Mouse (Mus musculus) telencephalon, adult 2 months (tissue): ENCODE measurements around the gene Dedd.
"Not testable (repeated sequence)": the region's sequence is repeated elsewhere in the genome, so short reads cannot be mapped to it uniquely, and the experiment has no call there.

Experiments used
- DNase-seq: peaks from one replicate; pipeline ENCODE4 v3.0.0-alpha.2; 2011; ENCODE audit warnings: low read depth, low spot score

Gene Dedd

DNA sequence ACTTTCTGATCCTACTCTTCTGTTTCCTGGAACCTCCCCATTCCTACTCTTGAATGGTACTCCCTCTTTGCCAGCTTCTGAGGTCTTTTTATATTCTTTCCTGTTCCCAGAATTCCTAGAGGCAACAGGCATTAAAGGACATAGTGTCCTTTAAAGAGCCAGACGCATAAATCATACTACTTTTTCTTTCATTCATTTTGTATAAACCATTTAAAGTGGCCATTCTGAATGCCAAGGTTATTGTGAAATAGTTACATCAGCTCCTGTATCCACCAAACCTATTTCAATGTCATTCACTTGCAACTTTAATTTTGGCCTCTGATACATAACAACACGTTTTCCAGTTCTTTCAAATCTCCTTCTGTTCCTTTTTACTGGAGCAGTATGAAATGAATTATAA lies 19.6 kb upstream of the Dedd start:
- DNase-seq: no peak

DNA sequence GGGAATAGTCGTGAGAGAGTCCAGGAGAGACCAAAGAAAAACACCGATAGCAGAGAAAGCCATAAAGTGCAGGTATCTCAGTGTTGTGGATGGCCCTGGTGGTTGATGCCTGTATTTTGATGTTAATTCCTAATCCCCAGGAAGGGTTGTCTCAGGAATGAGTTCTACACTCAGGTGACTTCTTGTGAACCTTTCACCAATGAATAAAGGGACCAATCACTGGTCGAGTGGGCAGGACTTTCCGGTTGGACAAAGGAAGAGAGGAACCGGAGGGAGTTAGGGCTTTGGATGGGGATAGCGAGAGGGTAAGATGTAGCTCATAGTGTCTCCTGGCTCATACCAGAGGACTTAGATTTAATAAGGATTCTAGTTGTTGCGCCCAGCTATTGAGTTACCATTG lies 9.2 kb upstream of the Dedd start:
- DNase-seq: no peak

DNA sequence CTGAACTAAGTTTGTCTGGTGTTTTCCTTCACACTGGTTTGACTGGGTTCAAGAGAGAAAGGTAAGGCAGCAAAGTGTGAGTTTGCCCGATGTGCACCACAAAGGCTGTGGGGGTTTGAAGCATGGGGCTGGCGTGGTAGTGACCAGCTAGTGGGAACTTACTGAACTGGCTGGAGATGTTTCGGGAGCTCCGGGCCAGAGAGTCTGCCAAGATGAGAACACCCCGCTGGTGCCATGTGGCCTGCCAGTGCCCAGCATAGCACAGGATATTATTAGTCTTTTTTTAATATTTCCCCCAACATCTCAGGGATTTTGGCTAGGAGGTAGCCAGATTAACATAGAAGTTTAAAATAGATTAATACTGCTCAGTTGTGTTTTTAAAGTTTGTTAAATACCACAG lies 8.8 kb upstream of the Dedd start:
- no peak for DNase-seq

- no peak for DNase-seq
Observed at GRCm38 (mm10) chr1:171321415-171321814, 7.5 kb upstream of the Dedd start.

DNA sequence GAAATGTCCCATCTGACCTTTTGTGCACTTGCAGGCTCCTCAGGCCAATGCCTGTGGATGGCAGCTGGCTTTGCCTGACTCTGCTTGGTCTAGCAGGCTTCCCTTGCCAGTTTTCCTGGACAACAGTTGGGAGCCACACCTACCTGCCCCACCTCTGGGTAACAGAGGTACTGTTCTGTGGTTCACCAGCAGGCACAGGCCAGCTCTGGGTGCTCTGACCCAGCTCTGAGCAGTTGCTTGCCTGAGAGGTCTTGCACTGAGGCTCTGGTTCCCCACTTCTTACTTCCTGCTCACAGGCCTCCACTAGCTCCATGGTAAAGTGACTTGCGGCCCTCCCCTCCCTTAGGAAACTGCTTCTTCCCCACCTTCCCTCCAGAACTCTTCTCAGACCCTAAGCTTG lies 6.9 kb upstream of the Dedd start:
- no peak for DNase-seq

DNA sequence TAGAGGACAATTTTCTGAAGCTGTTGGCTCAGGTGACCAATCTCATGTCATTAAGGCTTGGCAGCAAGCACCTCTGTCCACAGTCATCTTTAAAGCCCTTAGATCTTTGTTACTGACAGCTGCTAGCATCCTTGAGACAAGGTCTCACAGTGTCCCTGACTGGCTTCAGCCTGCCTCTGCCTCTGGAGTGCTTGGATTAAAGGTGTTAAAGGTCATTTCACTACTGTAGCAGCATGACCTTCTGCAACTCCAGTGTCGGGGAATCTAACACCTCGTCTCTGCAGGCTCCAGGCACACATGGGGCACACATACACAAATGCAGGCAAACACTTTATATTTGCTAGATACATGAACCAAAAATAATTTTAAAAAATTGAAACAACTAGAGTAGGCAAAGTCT lies 3.4 kb upstream of the Dedd start:
- no peak for DNase-seq

DNA sequence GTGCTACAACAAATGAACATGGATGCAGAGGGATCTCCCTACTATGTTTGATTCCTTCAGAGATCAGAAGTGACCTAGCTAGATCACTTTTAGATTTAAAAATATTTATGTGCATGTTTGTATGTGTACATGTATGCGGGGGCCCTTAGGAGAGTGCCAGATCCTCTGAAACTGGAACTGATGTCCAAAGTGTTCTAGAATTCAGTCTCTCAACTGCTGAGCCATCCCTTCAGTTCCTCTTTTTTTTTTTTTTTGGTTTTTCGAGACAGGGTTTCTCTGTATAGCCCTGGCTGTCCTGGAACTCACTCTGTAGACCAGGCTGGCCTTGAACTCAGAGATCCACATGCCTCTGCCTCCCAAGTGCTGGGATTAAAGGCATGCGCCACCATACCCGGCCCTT lies 2.4 kb upstream of the Dedd start:
- not testable (repeated sequence) for DNase-seq

- no peak for DNase-seq
Observed at GRCm38 (mm10) chr1:171328244-171328643, 701 bp upstream of the Dedd start.

DNA sequence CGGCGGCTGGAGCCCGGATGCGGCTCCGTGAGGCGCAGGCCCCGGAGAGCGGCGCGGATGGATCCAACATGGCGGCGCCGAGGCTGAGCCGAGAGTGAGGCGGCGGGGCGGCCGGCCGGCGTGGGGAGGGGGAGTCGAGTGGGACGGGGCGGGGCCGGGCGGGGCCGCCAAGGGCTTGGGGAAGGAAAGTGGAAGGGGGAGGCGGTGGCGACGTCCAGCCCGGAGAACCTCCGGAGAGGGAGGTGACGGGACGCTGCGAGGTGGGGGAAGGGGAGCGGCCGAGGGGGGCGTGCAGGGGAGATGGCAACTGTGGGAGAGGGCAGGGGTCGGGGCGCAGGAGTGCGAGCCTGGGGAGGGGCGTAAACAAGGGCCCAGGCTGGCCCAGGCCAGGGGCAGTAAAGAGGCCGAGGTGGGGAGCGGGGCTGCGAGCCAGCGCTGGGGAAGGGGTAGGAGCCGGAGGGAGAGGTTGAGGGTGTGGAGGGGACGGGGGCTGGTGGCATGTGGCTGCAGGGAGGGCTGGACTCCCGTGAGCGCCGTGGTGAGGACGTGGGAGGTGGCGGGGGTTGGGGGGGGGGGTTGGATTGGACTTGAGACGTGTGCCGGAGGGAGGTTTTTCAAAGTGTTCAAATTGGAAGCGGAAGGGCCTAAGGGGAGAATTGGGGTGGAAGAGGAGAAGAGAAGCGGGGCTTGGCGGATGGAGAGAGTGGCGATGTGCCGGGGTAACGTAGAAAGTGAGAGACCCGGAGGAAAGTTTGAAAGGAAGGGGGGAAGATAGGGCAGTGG lies 679 bp downstream of the Dedd start:
- DNase-seq: no peak

DNA sequence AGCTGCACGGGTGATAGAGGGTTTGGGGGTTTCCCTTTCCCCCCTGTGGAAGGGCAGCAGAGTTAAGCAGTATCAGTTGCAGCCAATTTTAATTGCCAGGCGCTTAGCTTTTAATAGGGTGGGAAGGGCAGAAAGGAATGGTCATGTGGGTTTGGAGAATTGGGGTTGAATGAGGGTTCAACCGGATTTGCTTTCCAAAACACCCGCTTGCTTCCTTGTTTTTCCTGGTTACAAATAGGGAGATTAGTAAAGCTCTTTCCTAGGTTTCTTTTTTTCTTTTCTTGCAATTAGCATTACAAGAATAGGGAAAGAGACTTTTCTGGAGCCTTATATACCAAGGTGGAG lies 1.2 kb downstream of the Dedd start:
- DNase-seq: no peak

- no peak for DNase-seq
Observed at GRCm38 (mm10) chr1:171342262-171343207, 13.6 kb downstream of the Dedd start.

DNA sequence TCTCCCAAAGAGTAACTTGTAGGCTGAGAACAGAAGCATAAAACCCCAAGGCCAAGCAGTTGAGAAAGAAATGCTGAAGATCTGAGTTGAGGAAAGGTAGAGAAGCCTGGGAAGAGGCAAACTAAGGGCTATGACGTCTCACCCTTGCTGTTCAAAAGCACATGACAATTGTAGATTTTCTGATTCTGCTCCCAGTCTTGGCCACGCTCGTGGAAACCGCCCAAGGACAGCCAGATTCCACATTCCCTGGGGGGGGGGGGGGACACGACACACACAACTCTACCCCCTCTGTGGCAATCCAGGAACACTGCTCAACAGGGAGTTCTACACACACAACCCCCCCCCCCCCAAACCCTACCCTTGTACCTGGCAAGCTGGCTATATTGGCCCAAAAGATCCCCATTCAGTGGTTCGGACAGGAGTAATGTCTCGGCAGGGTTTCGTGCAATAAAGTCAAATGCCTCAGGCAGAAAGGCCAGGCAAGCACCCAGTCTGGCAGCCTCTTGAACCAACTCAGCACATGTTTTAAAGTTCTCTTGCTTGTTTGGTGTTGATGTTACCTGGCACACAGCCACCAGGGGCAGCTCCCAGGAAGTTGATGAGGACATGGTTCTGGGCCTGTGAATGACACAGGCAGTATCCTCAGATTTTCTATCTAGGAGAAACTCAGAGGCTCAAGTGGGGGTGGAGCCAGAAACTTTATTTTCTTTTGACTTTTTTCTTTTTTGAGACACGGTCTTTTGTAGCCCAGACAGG lies 15.2 kb downstream of the Dedd start:
- DNase-seq: no peak

DNA sequence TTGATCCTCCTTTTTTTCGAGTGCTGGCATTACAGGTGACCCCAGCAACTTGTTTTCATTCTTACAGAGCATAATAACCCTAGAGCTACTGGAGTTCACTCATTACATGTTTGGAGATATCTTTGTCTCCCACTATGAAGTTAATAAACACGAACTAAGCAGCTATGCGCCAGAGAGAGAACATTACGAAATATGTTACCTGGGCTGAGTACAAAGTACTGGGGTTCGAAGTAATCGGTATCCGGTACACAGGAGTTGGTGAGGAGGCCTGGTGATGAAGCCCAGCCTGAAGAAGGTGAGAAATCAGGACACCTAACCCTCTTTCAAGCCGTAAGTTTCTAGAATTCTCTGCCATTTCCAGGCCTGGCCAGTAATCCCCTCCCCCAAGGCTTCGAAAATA lies 15.8 kb downstream of the Dedd start:
- DNase-seq: no peak

- peak; percentile 86 for DNase-seq
Observed at GRCm38 (mm10) chr1:171345225-171346094, 16.5 kb downstream of the Dedd start, which contains the start of the genes Nit1 and Pfdn2. Nit1 (minus strand) TSS chr1:171345646. Pfdn2 (plus strand) TSS chr1:171345670.

DNA sequence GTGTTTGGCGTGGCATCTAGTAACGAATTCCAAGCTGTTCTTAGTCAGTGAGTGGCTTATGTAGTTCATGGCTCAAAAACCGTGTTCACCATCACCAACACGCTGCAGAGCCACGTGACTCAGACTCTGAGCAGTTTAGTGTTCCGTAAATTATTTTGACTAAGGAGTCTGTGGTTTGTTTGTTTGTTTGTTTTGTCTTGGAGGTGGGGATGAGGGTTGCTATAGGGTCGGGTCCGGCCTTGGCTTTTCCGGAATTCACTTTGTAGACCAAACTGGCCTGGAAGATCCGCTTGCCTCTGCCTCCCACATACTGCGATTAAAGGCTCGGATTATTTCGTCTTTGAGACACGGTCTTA lies 17.1 kb downstream of the Dedd start:
- DNase-seq: no peak

DNA sequence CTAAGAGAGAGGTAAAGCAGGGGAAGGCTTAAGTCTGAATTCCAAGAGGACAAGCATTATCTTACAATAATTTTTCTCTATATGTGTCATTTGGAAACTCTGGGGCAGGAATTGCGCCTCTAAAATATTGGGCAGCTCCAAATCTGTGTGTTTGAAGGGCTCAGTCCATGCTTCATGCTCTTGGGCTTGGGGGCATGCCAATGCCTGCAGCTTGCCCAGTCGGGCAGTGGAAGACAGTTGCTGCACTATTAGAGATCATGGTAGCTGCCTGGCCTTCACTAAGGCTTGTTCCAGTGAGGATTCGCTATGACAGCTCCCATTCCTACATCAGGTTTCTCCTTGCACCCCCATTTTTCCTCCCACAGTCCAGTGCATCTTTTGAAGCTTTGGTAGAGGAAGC lies 19.7 kb downstream of the Dedd start:
- DNase-seq: no peak

DNA sequence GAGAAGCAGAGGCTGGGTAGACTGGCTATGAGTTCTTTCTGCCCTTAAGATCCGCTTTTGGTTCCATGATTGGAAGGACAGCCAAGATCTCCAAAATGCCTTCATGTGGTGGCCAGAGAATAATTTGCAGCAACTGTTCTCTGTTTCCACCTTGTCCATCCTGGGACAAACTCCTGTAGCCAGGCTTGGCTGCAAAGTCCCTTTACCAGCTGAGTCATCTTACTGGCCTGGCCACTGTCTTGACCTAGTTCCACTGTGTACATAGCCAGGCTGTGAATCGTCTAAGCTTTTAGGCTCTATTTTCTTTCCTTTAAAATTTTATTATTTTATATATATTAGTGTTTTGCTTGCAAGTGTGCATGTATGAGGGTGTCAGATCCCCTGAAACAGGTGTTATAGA lies 20.3 kb downstream of the Dedd start:
- no peak for DNase-seq

GRCm38 (mm10) chr1:171355812-171356340 lies 26.9 kb downstream of the Dedd start:
- DNase-seq: no peak

DNA sequence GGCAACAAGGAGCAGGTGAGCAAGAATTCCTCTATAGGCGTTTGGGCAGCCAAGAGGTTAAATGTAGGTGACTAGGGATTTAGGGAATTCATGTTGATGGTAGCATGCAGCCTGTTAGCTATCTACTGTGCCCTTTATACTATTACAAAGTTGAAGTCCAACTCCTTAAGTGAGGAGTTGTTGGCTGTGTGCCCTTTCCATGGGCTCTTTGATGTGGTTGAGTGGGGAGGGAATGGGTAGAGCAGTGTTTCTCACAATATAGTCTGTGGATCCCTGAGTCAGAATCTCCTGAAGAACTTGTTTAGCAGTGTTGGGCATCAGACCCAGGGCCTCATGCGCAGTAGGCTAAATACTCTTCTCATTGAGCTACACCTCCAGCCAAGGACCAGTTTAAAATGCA lies 27.9 kb downstream of the Dedd start:
- no peak for DNase-seq

DNA sequence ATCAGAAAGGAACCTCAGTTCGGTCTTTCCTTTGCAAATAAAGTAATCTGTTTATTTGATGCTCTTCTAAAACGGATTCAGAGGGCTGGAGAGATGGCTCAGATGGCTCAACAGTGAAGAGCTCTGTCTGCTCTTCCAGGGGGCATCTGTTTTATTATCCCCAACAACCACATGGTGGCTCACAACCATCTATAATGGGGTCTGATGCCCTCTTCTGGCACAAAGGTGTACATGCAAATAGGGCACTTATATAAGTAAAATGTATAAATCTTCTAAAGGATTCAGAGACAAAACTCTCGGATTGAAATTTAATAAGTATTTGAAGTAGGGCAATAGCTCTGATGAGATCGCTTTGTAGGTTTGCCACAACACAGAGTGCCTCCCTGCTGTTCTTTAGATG lies 29.5 kb downstream of the Dedd start:
- DNase-seq: no peak

GRCm38 (mm10) chr1:171360253-171360652 lies 31.3 kb downstream of the Dedd start:
- DNase-seq: no peak
